11 mouse cellular contexts compared by ENCODE assay signal in the genomic region with DNA sequence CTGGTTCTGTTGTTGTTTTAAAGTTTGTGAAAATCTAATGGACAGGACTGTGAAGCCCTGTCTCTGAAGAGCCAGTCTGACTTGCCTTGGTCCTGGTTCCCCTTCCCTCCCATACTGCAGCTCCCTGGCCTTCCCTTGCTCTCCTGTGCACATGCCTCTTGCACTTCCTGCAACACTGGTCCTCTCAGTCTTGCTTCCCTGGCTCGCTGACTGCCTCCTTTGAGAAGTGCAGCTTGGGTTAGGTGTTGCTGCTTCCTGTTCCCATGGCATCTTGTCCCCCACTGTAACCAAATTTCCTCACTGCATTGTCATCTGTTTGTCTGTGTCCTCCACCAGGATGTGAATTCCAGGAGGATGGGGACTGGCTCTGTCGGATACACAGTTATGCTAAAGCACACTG. TPM values are rescaled to one million over a fixed set of nuclear protein-coding genes. Genes with fewer than 3 reads are reported as not detected.
DNase-seq lines count a peak whose midpoint lies in the region.
"Had no signal": no experiment of that assay in that cellular context is flagged by ENCODE, and none has a peak within 500 bp of the region (broad histone marks: within the 10 kb centered on the region; RNA-seq: fewer than 3 reads in every experiment).

No protein-coding gene starts in this region.

- 40% methylated on average over 2 of the region's 2 CpGs for WGBS in limb, embryonic 10.5 days

- H3K27me3 ChIP-seq in limb, embryonic 10.5 days (ENCODE audit: low read depth, poor library complexity, severe bottlenecking) = no peaks in the 10 kb centered on the region
- H3K27me3 ChIP-seq: forebrain, embryonic 12.5 days had no signal

- H3K4me1 ChIP-seq in limb, embryonic 10.5 days = peaks cover 40% of the 10 kb centered on the region

- H3K4me3 ChIP-seq in limb, embryonic 10.5 days = peak overlapping the region; percentile 24; the same call in 1 of the 2 replicates
- H3K4me3 ChIP-seq: forebrain, embryonic 12.5 days had no signal

- H3K36me3 ChIP-seq in limb, embryonic 10.5 days = no peaks in the 10 kb centered on the region
- H3K36me3 ChIP-seq: forebrain, embryonic 12.5 days had no signal

- DNase-seq in adrenal gland, postnatal 25 days = peak; percentile 9
- DNase-seq in adrenal gland, postnatal 4 days (ENCODE audit: low spot score in 2 of 2) = no peak
- peak; percentile 34 for DNase-seq in kidney, postnatal 10 days
- DNase-seq in kidney, adult 8-10 months = no peak
- DNase-seq in R1 (ENCODE audit: low read depth, low spot score) = peak; percentile 17
- DNase-seq in limb, embryonic 10.5 days (ENCODE audit: low spot score) = peak; percentile 36
- DNase-seq in cerebellum, adult 9-10 months = no peak
- no peak for DNase-seq in spleen, adult 12 weeks (ENCODE audit: low spot score)
- DNase-seq: adrenal gland, postnatal 10 days had no signal

- H3K27ac ChIP-seq in limb, embryonic 10.5 days = peak overlapping the region; percentile 30; the same call in 1 of the 2 replicates
- H3K27ac ChIP-seq: forebrain, embryonic 12.5 days; liver, embryonic 14.5 days had no signal

- H3K9me3 ChIP-seq in limb, embryonic 10.5 days (replicated peaks) = no peaks in the 10 kb centered on the region
- H3K9me3 ChIP-seq: forebrain, embryonic 12.5 days had no signal

RNA-seq across cellular contexts. Expression of a gene that starts 2.5 kb away (rescaled TPM):
- 38.8 and 63.8 TPM in 2 replicates for total RNA-seq in adrenal gland, postnatal 25 days (2021)
- total RNA-seq in adrenal gland, postnatal 4 days (2021) = 10 to 100 TPM; 49.5 to 54.0 TPM
- polyA plus RNA-seq in limb, embryonic 10.5 days (2016; fragmentation: Nextera tagmentation; extraction: Ambion mirVana) = 8.3 and 8.6 TPM in 2 replicates

RNA-seq across cellular contexts. Expression of a gene that starts 34.1 kb away (rescaled TPM):
- 17.7 and 19.9 TPM in 2 replicates for total RNA-seq in adrenal gland, postnatal 25 days (2021)
- total RNA-seq in adrenal gland, postnatal 4 days (2021) = 10 to 100 TPM; 20.2 to 23.7 TPM
- 4.7 and 5.4 TPM in 2 replicates for polyA plus RNA-seq in limb, embryonic 10.5 days (2016; fragmentation: Nextera tagmentation; extraction: Ambion mirVana)

Comparison
In these comparisons a context has a peak if more than half of its experiments do, and no peak if none do; other contexts are left out.
1. DNase-seq: peak in adrenal gland, postnatal 25 days (single experiment), kidney, postnatal 10 days (single experiment), R1 (single experiment) and limb, embryonic 10.5 days (single experiment); none in adrenal gland, postnatal 4 days (0 of 2), kidney, adult 8-10 months (0 of 2), cerebellum, adult 9-10 months (single experiment) and spleen, adult 12 weeks (single experiment).